Mouse (Mus musculus) gastrocnemius, adult 2 months (tissue): ENCODE measurements around the gene Arrdc2. TPM values are rescaled to one million over a fixed set of nuclear protein-coding genes. Genes with fewer than 3 reads are reported as not detected.

Experiments used
- DNase-seq: peaks from one replicate; pipeline ENCODE4 v3.0.0; 2022
- H3K27ac ChIP-seq: fragments of 200-600 bp; 2 replicates; pipeline ENCODE4 v1.8.1; 2022; ENCODE audit warnings: mild to moderate bottlenecking
- H3K4me3 ChIP-seq: fragments of 200-600 bp; 2 replicates; pipeline ENCODE4 v1.8.1; 2022; ENCODE audit warnings: mild to moderate bottlenecking, moderate library complexity
- CTCF ChIP-seq: fragments of 200-600 bp; IDR thresholded peaks from 2 replicates; pipeline ENCODE4 v1.8.1; 2022; ENCODE audit warnings: antibody characterized with exemption, mild to moderate bottlenecking, moderate library complexity
- intact Hi-C: fragments of 180-260 bp; cut with DNase I; formaldehyde crosslinking; loops from one replicate; pipeline ENCODE4 v1.15.1; 2025
- total RNA-seq, 2 experiments: library from RNA; stranded (reverse); gene quantifications; 2 replicates each; pipeline ENCODE4 v1.2.3; 2021

Gene Arrdc2
- total RNA-seq, 2 experiments from 2014 or later, result 66.5 to 182 TPM

DNA sequence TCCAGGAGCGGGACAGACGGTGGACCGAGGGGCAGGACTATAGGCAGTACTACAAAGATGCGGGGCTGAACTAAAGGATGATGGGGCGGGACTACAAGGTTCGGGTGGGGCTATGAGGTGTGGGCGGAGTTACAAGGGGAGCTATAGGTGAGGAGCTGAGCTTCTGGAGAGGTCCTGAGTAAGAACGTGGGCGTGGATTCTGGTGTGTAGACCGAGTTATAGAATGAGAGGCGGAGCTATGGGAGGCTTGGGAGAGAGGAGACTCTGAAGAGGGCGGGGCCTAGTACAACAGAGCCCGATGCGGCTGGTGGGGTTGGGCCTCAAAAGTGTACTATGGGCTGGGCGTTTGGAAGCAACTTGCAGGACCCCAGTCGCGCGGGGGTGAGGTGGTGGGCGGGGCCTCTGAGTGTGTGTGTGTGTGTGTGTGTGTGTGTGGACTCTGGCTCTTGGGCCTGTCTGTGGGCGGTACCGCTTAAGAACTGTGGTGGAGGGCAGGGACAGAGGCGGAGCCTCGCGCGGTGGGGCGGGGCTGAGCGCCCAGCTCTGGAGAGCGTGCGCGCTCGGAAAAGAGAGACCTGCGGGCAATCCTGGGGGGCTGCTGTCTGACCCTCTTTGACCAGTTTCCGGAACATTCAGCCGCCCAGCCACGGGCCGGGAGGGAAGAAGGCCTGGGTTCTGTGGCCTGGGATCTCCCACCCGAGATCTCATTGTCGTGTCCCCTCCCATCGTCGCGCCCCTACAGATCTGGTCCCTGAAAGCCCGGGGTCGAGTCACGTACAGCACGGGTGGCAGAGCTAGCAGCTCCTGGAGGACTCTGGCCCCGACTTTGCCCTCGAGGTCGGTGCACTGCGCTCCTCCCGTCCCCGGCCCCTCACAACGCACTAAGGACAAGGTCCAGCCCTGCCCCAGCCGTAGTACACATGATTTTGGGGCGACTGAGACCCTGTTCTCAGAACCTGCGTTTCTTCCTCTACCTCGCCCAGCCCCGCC, 42.1 kb downstream of the Arrdc2 start:
- intact Hi-C loops, result no loop called here
- DNase-seq, result peak; percentile 92
- Histone ChIP-seq H3K27ac (peak overlapping the region; percentile 84), H3K4me3 (peak overlapping the region; percentile 82)
- no peak for TF ChIP-seq CTCF

DNA sequence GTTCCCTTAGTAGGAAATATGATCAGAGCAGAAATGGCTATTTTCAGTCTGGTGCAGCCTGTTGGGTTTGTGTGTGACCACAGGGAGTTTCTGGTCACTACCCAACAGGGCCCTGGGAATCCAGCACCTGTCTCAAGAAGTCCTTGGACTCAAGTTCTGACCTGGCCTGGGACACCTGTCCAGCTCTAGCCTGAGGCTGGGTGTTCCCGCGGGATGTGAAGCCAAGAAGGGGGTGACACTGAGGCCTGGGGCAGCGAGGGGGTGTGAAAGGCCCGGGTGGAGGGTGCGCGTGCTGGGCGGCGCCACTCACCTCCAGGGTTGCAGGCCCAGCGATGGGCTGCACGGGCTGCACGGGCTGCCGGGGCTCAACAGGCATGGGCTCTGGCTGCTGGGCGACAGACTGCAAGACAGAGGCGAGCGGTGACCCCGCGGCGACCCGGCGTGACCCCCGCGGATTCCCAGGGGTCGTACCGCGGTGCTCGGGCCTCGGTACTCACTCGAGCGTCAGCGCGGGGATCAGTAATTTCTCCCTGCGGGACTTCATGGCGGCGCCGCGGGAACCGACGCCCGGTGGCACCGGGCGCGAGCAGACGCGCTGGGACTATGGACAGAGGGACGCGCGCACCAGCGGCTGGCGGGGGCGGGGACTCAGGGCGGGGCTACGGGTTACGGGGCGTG, 43.0 kb downstream of the Arrdc2 start:
- peak overlapping the region; percentile 82 for H3K4me3 ChIP-seq
- no peak for TF ChIP-seq CTCF
- peak overlapping the region; percentile 84 for H3K27ac ChIP-seq
- DNase-seq, result peak; percentile 90
- intact Hi-C loops, result no loop called here

DNA sequence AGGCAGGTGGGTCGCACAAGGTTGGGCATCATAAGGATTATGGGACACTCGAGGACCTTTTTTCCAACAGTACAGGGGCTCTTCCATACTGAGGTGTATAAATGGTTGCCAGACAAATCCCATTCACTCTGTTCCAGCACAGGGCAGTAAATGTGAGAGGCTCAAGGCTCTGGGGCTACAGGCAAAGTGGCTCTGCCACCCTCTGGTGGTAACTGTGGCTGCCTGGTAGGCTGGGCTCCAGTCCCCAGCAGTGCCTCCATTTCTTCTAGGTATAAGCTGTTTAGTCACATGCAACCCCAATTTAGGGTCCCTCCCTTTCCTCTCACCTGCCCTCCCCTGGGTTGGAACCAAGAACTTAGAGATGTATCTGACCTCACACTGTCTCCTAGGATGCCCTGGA, 44.1 kb downstream of the Arrdc2 start:
- DNase-seq, result no peak
- no peak overlapping the region for H3K27ac ChIP-seq
- H3K4me3 ChIP-seq, result no peak overlapping the region
- TF ChIP-seq CTCF, result peak; percentile 9; the same call in 1 of the 2 replicates
- intact Hi-C loops, result no loop called here

DNA sequence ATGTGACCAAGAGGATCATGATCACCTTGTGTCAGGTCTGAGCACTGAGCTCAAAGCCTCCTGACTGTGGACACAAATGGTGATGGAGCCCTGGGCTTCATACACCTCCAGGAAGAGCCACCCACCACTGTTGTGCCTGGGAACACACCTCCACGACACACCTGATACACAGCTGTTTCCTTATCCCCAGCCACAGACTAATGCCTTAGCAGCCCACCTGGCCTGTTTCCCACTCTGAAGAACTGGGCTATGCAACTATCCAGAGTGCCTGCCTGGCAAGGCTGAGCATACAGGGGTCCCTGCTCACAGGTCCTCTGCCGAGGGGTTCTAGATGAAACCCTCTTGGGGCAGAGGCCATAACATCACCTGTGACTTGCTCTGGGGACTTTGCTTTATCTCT, 45.3 kb downstream of the Arrdc2 start:
- Histone ChIP-seq H3K4me3 (no peak overlapping the region), H3K27ac (no peak overlapping the region)
- DNase-seq, result no peak
- no peak for TF ChIP-seq CTCF
- intact Hi-C loops, result no loop called here

DNA sequence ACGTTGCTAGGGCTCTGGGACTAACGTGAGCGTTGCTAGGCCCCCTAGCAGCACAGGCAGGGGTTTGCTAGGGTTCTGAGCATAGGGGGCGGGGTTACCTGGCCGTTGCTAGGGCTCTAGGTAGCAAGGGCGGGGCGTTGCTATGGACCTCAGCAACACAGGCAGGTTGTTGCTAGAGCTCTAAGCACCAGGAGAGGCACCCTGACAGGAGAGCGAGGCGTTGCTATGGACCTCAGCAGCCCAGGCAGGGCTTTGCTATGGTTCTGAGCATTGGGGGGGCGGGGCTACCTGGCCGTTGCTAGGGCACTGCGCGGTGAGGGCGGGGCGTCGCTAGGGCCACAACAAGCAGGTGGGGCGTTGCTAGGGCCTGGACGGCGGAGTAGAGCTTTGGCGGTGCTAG, 46.8 kb downstream of the Arrdc2 start:
- intact Hi-C loops, result no loop called here
- DNase-seq, result no peak
- peak overlapping the region; percentile 59 for H3K27ac ChIP-seq
- TF ChIP-seq CTCF, result no peak
- peak overlapping the region; percentile 83 for H3K4me3 ChIP-seq

DNA sequence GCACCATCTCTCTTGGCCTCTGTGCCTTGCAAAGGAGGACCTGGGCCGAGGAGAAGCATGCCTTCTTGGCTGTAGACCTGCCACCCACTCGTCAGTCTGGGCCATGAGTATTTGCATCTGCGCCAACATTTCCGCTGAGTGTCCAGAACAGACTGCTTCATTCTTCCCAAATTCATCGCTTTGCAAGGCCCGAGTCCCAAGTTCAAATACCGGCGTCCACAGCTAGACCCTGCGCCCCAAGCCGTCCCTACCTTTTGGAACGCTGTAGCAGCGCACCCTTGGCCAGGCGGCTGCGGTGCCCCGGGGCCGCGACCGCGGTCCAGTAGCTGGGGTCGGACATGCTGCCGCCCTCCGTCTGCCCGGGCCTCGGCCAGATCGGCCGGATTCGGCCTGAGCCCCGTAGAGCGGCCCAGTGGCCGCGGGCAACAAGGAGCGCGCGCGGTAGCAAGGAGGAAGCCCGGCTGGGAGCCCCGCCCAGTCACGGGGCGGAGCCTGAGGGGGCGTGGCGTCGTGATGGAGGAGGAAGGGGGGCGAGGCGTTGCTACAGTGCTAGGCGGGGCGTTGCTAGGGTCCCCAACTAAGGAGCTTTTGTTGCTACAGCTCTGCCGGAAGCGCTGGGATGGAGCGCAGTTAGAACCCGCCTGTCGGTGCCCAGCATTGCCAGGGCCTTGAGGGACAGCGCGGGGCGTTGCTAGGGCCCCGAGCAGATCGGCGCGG, 47.4 kb downstream of the Arrdc2 start:
- H3K27ac ChIP-seq, result peak overlapping the region; percentile 86
- TF ChIP-seq CTCF, result no peak
- DNase-seq, result peak; percentile 97
- intact Hi-C loops, result no loop called here
- H3K4me3 ChIP-seq, result peak overlapping the region; percentile 83

DNA sequence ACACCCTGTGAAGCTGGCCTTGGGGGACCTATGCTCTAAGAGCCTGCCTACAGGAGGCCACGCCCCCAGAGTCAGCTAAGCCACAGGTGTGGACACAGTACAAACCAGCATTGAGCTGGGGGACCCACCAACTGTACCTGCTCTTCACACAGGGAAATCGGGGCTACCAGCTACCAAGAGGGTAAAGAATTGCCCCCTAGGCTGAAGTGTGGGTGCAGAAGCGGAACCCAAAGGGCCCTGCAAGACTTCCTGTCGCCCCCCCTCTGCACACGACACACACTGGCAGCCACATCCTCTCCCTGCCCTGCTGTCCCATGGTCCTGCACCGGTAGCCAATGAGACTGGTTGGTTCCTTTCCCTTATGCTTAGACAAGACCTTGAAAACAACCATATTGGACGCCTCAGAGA, 48.2 kb downstream of the Arrdc2 start:
- H3K4me3 ChIP-seq, result peak overlapping the region; percentile 83
- no peak for DNase-seq
- intact Hi-C loops, result no loop called here
- 0 out of 2 replicates have a peak overlapping the region, but pooled peaks have one; percentile 86 for H3K27ac ChIP-seq
- TF ChIP-seq CTCF, result no peak

DNA sequence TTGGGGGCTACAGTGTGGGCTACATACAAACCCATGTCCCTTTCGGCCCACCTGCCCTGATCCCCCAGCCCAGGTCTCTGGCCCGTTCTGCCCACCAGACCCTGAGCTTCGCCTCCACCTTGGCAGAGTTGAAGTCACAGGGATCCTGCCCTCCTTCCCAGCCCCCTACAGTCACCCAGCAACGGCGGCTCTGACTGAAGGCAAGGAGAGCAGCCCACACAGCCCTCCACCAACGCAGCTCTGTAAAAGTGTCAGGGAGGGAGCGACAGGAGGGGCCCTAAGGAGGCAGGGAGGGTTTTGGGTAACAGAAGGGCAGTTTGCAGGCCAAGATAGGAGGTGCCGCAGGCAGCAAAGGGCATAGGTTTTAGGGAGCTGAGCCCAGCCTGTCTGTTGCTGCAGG, 48.7 kb downstream of the Arrdc2 start:
- H3K4me3 ChIP-seq, result peak overlapping the region; percentile 83
- no peak for TF ChIP-seq CTCF
- no peak overlapping the region for H3K27ac ChIP-seq
- intact Hi-C loops, result no loop called here
- no peak for DNase-seq

DNA sequence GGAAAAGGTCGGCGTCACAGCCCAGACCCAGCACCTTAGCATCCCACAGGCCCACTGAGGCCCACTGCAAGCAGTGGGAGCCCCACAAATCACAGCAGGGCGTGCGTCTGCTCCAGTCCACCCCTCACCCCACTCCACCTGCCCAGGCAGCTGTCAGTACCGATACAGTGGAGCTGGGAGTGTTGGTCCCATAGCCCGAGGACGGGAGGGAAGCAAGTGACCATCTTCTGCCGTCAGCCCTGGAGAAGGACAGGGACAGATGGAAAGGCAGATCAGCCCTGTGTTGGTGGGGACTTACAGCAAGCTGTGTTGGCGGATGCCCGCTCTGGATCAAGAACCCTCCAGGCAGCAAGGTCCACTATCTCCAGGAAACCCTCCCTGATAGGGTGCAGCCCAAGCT, 50.5 kb downstream of the Arrdc2 start:
- no peak for DNase-seq
- peak overlapping the region; percentile 5; the same call in 1 of the 2 replicates for H3K4me3 ChIP-seq
- TF ChIP-seq CTCF, result no peak
- H3K27ac ChIP-seq, result no peak overlapping the region
- intact Hi-C loops, result no loop called here

DNA sequence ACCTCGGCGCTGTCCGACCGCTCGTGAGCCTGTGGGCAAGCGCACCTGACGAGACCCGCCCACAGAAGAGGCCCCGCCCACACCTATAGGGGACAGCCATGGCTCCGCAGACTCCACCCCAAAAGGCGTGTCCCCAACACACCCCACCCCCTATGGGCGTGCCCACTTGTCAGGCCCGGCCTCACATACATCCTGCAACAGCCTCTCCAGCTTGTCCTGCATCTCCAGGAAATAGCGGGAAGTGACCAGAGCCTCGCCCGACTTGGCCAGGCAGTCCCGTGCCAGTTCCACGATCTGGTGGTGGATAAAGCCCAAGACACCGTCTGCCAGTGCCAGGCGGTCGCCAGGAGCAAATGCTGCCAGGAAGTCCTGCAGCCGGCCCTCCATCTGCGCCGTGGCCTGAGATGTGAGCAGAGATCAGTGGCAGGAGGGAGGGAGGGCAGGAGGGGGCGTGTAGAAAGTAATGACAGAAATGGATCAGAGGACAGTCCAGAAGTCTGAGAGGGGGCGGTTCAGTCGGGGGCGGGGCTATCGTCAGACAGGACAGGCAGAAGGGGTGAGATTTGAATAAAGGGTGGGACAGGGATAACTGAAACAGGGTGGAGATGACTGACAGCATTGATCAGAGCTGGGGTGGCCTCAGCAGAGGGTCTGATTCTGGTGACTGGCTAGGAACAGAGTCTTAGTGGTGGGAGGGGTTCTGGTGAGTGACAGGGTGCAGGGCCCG, 51.4 kb downstream of the Arrdc2 start:
- H3K4me3 ChIP-seq, result no peak overlapping the region
- H3K27ac ChIP-seq, result no peak overlapping the region
- DNase-seq, result no peak
- TF ChIP-seq CTCF, result no peak
- intact Hi-C loops, result no loop called here

DNA sequence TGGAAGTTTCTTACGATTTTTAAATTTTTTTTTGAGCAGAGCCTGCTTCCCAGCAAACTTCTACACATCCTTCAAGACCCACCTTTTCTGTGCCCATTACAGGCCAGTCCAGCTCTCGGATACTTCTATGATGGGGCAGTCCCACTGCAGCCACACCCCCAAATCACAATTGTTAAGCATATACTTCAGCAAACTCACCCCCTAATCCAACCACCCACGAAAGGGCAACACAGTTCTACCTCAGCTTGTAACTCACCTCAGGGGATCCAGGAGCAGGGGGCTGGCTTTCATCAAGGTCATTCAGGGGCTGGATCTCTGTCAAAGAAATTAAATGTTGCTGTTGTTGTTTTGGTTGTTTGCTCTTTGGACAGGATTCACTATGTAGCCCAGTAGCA, 52.5 kb downstream of the Arrdc2 start:
- no peak for DNase-seq
- Histone ChIP-seq H3K4me3 (no peak overlapping the region), H3K27ac (no peak overlapping the region)
- intact Hi-C loops, result no loop called here
- no peak for TF ChIP-seq CTCF
